Mouse (Mus musculus) liver, embryonic 16.5 days (tissue): Measurements from ENCODE around the gene Nasp. TPM values are rescaled to one million over a fixed set of nuclear protein-coding genes. Genes with fewer than 3 reads are reported as not detected.
A peak's percentile ranks its signal among the peaks of the same experiment; 100 is the strongest.

Experiments
- ATAC-seq: fragments of 200-750 bp; cut with Nextera tagmentation; 2 replicates; pipeline ENCODE4 v1.8.0; 2017; ENCODE audit warnings: low read depth, mild to moderate bottlenecking, moderate number of reproducible peaks, moderate library complexity
- H3K27ac ChIP-seq: fragments of 300-500 bp; sonication (generic); 2 replicates; pipeline ENCODE4 v1.5.1; 2014; ENCODE audit warnings: mild to moderate bottlenecking, low read length
- H3K27me3 ChIP-seq: fragments of 300-500 bp; sonication (generic); 2 replicates; pipeline ENCODE4 v1.6.1; 2014; ENCODE audit warnings: low read depth, low read length, mixed read lengths; ENCODE audit not compliant: control insufficient read depth, insufficient read depth
- H3K36me3 ChIP-seq: fragments of 300-500 bp; sonication (generic); 2 replicates; pipeline ENCODE4 v1.6.1; 2014; ENCODE audit warnings: mild to moderate bottlenecking; ENCODE audit not compliant: control insufficient read depth, insufficient read depth
- H3K4me1 ChIP-seq: fragments of 300-500 bp; sonication (generic); 2 replicates; pipeline ENCODE4 v1.6.1; 2014; ENCODE audit warnings: low read depth, low read length, mixed read lengths; ENCODE audit not compliant: control insufficient read depth
- H3K4me2 ChIP-seq: fragments of 300-500 bp; sonication (generic); 2 replicates; pipeline ENCODE4 v1.6.1; 2014; ENCODE audit warnings: low read depth, low read length, mixed read lengths
- H3K4me3 ChIP-seq: fragments of 300-500 bp; sonication (generic); 2 replicates; pipeline ENCODE4 v1.5.1; 2014; ENCODE audit warnings: low read depth, mild to moderate bottlenecking, low read length
- H3K9ac ChIP-seq: fragments of 300-500 bp; sonication (generic); 2 replicates; pipeline ENCODE4 v1.6.1; 2014; ENCODE audit warnings: low read depth, low read length
- H3K9me3 ChIP-seq: fragments of 300-500 bp; sonication (generic); replicated peaks from 2 replicates; pipeline ENCODE4 v1.6.1; 2016; ENCODE audit warnings: low read length; ENCODE audit not compliant: control insufficient read depth
- WGBS: fragments of 180-500 bp; shearing (Covaris S2); extraction: QIAGEN DNeasy Blood & Tissue Kit; methylation state at CpG from one replicate; pipeline ENCODE4 v1.1.7; 2014; ENCODE audit not compliant: insufficient replicate concordance; 5-methylcytosine and 5-hydroxymethylcytosine counted together
- polyA plus RNA-seq: library from polyadenylated mRNA; unstranded; fragments of >200 nt; fragmentation: Nextera tagmentation; extraction: Ambion mirVana; gene quantifications from 2 replicates; pipeline ENCODE4 v1.2.1, GENCODE M21; 2015

The Nasp gene
- polyA plus RNA-seq, 1 experiment from 2014 or later, result 38.4 TPM

GRCm38 (mm10) chr4:116615237-116615636 is 12.5 kb downstream of the Nasp start:
- H3K27me3 ChIP-seq, result no peaks in the 10 kb centered on the region
- no peak overlapping the region for H3K4me3 ChIP-seq
- ATAC-seq, result no peak
- H3K9ac ChIP-seq, result no peak overlapping the region
- no peak overlapping the region for H3K4me2 ChIP-seq
- WGBS, result 96% methylated on average over 2 of the region's 2 CpGs
- H3K36me3 ChIP-seq, result peaks cover 29% of the 10 kb centered on the region
- no peaks in the 10 kb centered on the region for H3K4me1 ChIP-seq
- H3K27ac ChIP-seq, result no peak overlapping the region
- H3K9me3 ChIP-seq, result no peaks in the 10 kb centered on the region

GRCm38 (mm10) chr4:116612621-116613020 is 15.1 kb downstream of the Nasp start:
- Histone ChIP-seq H3K9me3 (no peaks in the 10 kb centered on the region), H3K27me3 (no peaks in the 10 kb centered on the region), H3K4me3 (no peak overlapping the region), H3K9ac (no peak overlapping the region), H3K36me3 (peaks cover 21% of the 10 kb centered on the region), H3K27ac (no peak overlapping the region), H3K4me1 (no peaks in the 10 kb centered on the region), H3K4me2 (no peak overlapping the region)
- WGBS, result 90% methylated on average over 2 of the region's 2 CpGs
- ATAC-seq, result no peak

GRCm38 (mm10) chr4:116596978-116597881 is 30.5 kb downstream of the Nasp start:
- under 1% methylated on average over 50 of the region's 50 CpGs for WGBS
- peaks cover 22% of the 10 kb centered on the region for H3K36me3 ChIP-seq
- H3K4me1 ChIP-seq, result peaks cover 16% of the 10 kb centered on the region
- peak overlapping the region; percentile 76 for H3K4me3 ChIP-seq
- ATAC-seq, result peak; percentile 95
- no peaks in the 10 kb centered on the region for H3K9me3 ChIP-seq
- peak overlapping the region; percentile 72 for H3K9ac ChIP-seq
- H3K27ac ChIP-seq, result peak overlapping the region; percentile 69
- H3K4me2 ChIP-seq, result peak overlapping the region; percentile 93
- no peaks in the 10 kb centered on the region for H3K27me3 ChIP-seq

GRCm38 (mm10) chr4:116596379-116596778 is 31.4 kb downstream of the Nasp start, which contains the start of gene Ccdc17:
Gene Ccdc17, plus strand, starts transcription at chr4:116596654.
- Histone ChIP-seq H3K27ac (peak within 1 kb of the TSS; percentile 69), H3K9ac (peak within 1 kb of the TSS; percentile 72), H3K4me2 (peak within 1 kb of the TSS; percentile 93), H3K4me3 (peak within 1 kb of the TSS; percentile 76), H3K9me3 (no peaks in the 10 kb centered on the region), H3K27me3 (no peaks in the 10 kb centered on the region), H3K4me1 (peaks cover 16% of the 10 kb centered on the region), H3K36me3 (peaks cover 19% of the 10 kb centered on the region)
- 30% methylated on average over 5 of the region's 5 CpGs for WGBS
- ATAC-seq, result no peak

- 78% methylated on average over 8 of the region's 8 CpGs for WGBS
- H3K9me3 ChIP-seq, result no peaks in the 10 kb centered on the region
- peaks cover 16% of the 10 kb centered on the region for H3K4me1 ChIP-seq
- no peak overlapping the region for H3K4me3 ChIP-seq
- peaks cover 20% of the 10 kb centered on the region for H3K36me3 ChIP-seq
- no peak overlapping the region for H3K27ac ChIP-seq
- H3K4me2 ChIP-seq, result no peak overlapping the region
- H3K9ac ChIP-seq, result no peak overlapping the region
- H3K27me3 ChIP-seq, result no peaks in the 10 kb centered on the region
- no peak for ATAC-seq
Measured at GRCm38 (mm10) chr4:116595793-116596192, 31.9 kb downstream of the Nasp start.

GRCm38 (mm10) chr4:116558151-116558882 is 69.4 kb downstream of the Nasp start:
- Histone ChIP-seq H3K4me1 (peaks cover 9% of the 10 kb centered on the region), H3K27me3 (no peaks in the 10 kb centered on the region), H3K9me3 (no peaks in the 10 kb centered on the region), H3K36me3 (peaks cover 2% of the 10 kb centered on the region), H3K4me3 (peak overlapping the region; percentile 100), H3K4me2 (peak overlapping the region; percentile 68), H3K9ac (peak overlapping the region; percentile 98), H3K27ac (peak overlapping the region; percentile 99)
- 2% methylated on average over 15 of the region's 15 CpGs for WGBS
- no peak for ATAC-seq

GRCm38 (mm10) chr4:116557306-116558121 is 70.2 kb downstream of the Nasp start, which contains the start of gene Gpbp1l1:
Gene Gpbp1l1, plus strand, starts transcription at chr4:116557658.
- peak within 1 kb of the TSS; percentile 98 for H3K4me2 ChIP-seq
- H3K9ac ChIP-seq, result peak within 1 kb of the TSS; percentile 98
- H3K27me3 ChIP-seq, result no peaks in the 10 kb centered on the region
- under 1% methylated on average over 78 of the region's 78 CpGs for WGBS
- H3K27ac ChIP-seq, result peak within 1 kb of the TSS; percentile 99
- peaks cover 9% of the 10 kb centered on the region for H3K4me1 ChIP-seq
- peak; percentile 94 for ATAC-seq
- no peaks in the 10 kb centered on the region for H3K9me3 ChIP-seq
- peaks cover 5% of the 10 kb centered on the region for H3K36me3 ChIP-seq
- H3K4me3 ChIP-seq, result peak within 1 kb of the TSS; percentile 100

- Histone ChIP-seq H3K4me1 (peaks cover 9% of the 10 kb centered on the region), H3K27me3 (no peaks in the 10 kb centered on the region), H3K36me3 (peaks cover 5% of the 10 kb centered on the region), H3K9ac (peak overlapping the region; percentile 98), H3K4me2 (peak overlapping the region; percentile 98), H3K4me3 (peak overlapping the region; percentile 100), H3K9me3 (no peaks in the 10 kb centered on the region), H3K27ac (peak overlapping the region; percentile 99)
- ATAC-seq, result peak; percentile 92
- under 1% methylated on average over 28 of the region's 28 CpGs for WGBS
Measured at GRCm38 (mm10) chr4:116556561-116557305, 71.0 kb downstream of the Nasp start.
